Mouse (Mus musculus) granulocyte monocyte progenitor cell, adult 5-6 weeks (primary cell): ENCODE results near the gene Fam83f. TPM values are rescaled to one million over a fixed set of nuclear protein-coding genes. Genes with fewer than 3 reads are reported as not detected.

Source experiments
- ATAC-seq: replicated peaks from 2 replicates; pipeline ENCODE4 v1.8.0; 2016; ENCODE audit warnings: mild to moderate bottlenecking, moderate TSS enrichment, inconsistent platforms; ENCODE audit not compliant: poor library complexity, severe bottlenecking
- total RNA-seq, 2 experiments: library from RNA; stranded (forward) in 1 of 2; stranded (reverse) in 1 of 2; fragments of 200-712, 200-1000 nt in 1 of 2; fragments of >200 nt in 1 of 2; fragmentation: Nextera tagmentation in 1 of 2; gene quantifications; 2 replicates each; pipeline ENCODE4 v1.2.3; 2014 to 2017

Gene Fam83f
- total RNA-seq, 2 experiments from 2014 or later = 1.0 TPM; not detected in 1

DNA sequence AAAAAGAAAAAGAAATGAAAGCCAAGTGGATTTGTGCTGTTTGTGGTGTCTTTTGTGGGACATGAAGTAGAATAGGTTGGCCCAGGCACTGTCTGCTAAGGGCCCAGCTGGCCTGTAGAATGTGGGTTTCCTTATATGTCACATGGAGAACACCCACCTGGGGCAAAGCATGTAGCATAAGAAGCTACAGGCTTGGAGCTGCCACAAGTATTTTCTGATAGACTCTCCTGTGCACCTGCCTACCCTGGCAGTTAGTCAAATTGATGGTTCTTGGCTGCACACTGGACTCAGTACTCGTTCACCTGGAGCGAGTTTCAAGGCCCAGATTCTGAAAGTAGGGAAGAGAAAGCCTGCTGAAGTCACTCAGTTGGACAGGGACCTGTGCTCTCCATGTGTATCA lies 31.8 kb downstream of the Fam83f start:
- no peak for ATAC-seq

DNA sequence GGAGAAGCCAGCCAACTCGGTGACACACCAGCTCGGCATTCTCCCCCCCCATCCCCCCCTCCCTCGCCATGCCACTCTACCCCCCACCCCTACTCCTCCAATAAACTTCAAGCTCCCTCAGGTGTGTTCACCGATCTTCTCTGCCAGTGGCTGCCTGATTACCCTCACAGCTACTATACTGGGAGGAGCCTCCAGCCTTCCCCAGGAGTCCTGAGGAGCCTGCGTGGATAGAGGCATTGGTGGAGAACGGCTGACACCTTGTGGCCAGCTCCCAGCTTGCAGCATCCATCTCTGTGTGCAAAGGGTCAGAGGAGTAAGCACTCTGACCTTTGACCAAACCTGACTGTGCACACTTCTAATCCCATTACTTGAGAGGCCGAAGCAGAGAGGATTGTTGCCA lies 32.6 kb downstream of the Fam83f start:
- ATAC-seq = peak; percentile 86

DNA sequence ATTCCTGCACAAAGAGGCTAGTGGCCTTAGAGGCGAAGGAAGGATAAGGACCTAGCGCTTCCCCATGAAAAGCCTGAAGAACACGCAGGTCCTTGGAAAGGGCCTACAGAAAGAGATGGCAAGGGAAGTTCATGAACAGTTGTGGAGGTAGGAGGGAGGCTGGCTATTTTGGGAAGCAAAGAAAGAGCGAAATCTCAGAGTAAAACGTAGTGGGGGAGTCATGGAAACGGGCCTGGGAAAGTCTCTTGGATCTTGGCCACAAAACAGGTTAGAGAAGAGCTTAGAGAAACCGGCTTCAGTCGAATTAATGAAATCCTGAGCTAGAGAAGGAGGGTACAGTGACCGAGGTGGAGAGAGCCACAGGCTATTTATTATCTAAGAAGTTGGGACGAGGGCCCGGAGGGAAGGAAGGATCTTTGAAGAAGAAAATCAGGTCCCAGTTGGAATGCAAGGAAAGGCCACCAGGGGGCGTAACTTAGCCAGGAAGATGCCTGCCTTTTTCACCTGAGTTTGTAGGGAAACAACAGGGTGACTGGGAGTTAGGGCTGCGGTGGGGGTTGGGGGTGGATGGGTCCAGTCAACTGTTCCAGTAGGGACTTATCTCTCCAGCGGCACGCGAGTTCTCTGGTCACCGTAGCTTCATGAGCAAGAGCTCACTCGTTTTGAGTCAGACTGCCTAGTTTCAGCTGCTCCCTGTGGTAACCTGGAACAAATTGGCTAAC lies 34.3 kb downstream of the Fam83f start:
- no peak for ATAC-seq

DNA sequence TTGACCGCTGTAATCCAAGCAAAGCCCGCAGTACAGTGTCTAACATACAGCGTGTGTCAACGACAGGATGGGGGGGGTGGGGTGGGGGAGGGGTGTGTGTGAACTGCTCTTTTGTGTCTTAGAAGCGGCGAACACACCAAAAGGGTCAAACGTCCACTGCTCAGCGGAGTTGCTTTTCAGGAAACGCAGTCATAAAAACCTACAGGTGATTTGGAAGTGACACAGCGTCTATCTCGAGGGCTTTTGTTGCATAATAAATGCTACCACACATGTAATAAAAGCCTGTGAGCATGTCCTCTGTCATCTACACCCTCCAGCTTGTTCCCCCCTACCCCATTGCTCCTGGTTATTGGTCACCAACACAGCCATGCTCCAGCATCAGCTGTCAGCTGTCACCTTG lies 34.9 kb downstream of the Fam83f start:
- no peak for ATAC-seq

DNA sequence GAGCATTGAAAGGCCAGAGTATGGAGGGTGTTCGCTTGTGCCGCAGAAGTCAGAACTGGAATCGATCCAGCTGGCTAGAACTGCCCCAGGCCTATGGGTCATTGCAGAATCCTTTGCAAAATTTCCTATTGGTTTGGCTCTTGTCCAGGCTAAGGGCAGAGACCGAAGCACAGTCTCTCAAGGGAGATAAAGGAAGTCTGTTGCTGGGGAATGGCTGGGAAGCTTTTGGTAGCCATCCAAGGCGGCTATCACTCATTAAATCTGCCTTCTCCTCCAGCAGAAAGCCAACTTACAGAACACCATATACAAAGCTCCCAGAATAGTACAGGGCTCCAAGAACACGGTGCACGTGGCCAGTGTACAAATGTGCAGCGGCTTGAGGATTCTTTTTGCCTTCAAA lies 35.4 kb downstream of the Fam83f start:
- ATAC-seq = 0 out of 2 replicates have a peak, but pooled peaks have one; percentile 5

DNA sequence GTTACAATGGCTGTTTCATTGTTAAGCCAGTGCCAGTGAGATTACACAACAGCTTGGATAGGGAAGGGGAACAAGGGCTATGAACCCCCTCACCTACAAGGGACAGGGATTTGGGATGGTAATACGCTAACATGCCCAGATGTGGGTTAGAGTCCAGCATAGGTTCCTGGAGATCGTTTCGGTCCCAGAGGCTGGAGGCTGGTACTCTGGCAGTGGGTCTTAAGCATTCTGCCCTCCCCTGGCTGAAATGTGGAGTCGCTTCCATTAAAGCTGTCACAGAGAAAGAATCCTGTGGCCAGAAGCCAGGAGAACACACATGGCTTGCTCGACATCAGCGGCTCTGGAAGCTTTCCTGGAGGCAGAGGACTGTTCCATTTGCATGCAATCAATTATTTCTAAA lies 37.9 kb downstream of the Fam83f start:
- ATAC-seq = no peak

DNA sequence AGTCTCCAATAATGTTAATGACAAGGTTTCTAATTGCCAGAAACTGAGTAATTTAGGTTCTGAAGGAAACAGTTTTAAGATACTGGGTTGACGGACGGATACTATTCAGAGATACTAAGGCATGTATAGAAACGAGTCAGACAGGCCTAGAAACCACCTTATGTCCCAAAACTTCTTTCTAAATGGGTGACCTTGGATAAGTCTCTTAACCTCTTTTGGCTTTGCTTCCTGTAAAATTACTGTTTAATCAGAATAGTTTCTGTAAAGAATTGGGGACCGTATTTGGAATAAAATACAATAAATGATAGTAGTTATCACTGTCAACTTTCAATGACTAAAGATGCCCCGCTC lies 38.6 kb downstream of the Fam83f start:
- ATAC-seq = no peak

DNA sequence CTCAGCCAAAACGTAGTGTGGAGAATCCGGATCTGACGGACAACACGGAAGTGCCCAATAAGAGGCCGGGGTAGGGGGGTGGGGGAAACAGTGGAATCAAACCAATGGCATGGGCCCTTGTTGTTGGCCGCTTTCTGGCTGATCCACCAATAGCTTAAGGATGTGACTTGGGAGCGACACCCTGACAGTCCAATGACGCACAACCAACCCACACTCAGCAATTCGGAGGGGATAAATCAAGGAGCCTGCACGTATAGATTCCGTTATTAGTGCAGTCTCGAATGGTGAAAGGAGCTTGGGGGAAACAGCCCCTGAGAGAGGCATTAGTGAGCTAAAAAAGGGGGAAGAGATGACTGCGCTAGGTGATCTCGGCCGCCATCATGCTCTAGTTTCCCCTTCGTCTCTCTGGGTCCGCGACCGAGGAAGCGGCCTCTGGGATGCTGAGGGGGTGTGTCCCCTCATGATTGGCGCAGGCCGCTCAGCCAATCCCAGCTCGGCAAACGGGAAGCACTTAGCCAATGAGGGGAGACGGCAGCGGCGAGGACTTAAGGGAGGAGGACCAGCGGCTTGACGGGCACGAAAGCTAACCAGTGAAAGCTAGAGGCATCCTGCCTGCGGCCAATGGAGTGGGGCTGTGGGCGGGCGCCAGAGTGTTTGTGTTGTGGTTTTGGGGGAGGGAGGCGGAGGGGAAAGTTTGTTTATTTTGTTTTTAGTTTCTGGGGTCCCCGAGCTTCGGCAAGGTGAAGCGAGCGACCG lies 39.1 kb downstream of the Fam83f start, which contains the start of gene Tnrc6b:
Gene Tnrc6b, plus strand, starts transcription at position 706 of the 756 bp plus-strand sequence.
- ATAC-seq = peak; percentile 83

DNA sequence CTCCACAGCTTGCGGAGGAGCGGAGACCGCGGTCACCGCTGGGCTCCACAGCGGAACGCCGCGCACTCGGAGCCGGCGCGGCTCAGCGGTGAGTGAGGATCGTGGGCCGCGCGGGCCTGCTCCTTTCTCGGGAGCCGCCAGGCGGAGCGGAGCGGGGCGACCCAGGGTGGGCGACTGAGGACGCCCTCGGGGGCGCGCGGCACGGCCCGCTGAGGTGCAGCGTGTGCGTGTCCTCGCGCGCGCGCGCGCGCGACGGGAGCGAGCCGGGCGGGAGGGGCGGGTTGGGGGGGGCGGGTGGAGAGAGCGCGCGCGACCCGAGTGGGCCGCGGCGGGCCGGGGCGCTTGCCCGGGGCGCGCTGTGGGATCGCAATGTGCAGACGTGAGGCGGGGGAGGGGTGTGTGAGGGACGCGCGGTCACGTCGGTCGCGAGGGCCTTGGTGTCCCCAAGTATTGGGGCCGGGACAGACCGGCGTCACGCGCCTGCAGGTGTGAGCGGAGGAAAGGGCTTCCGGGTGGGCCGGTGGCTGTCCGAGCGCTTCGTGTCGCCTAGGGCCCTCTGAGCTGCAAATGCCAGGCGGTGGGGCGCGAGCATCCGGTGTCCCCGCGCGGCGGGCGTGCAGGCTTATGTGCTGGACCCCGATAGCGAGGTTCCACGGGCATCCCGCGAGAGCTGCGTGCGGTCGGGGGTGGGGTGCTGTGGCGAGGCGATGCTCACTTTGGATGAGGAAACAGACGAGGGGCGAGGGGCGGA lies 39.9 kb downstream of the Fam83f start:
- ATAC-seq = peak; percentile 49

DNA sequence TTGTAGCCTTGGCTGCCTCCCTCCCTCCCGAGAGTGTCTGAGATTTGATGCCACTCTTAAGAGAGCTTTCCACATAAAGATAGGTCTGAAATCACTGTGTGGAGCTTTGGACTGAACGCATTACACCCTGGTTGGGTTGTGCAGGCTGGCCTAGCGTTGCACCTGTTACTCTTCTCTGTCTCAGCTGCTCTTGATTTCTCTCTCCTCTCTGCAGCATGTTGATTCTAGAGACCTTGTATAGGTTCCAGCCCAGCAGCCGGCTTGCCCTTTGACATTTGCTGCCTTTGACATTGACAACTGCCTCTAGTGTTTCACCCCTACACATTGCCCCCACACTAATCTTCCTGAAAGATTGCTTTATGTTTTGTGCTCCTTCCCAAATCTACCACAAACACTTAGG lies 42.7 kb downstream of the Fam83f start:
- no peak for ATAC-seq

DNA sequence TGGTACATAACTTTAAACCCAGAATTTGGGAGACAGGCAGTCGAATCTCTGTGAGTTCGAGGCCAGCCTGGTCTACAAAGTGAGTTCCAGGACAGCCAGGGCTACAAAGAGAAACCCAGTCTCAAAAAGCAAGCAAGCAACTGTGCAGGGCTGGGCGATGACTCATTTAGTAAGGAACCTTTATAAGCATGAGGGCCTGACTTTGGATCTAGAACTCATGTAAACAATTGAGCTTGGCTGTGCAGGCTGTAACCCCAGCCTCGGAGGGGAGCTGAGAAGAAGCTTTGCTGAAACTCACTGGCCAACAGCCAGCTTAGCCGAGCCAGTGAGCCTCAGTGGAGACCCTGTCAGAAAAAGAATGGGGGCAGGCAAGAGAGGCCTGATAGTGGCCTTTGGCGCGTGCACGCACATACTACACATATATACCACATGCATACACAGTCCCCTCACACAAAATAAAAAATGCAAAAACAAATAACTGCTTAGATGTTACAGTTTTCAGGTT lies 45.0 kb downstream of the Fam83f start:
- ATAC-seq = no peak

DNA sequence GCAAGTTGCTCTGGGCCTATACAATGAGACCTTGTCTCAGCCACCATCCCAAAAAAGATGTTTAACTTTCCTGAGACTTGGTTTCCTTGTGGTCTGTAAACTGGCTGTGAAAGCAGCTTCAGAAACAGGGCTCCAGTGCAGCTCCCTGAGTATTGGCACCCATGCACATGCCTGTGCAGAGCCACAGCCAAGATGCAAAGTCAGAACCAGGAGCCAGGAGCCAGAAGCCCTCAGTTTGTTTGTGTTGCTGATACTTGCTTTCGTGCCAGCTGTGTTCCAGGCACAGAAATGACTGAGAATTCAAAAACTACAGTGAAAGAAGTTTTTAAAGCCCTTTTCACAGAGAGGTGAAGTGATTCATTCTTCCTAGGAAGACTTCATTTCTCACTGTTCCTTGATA lies 45.8 kb downstream of the Fam83f start:
- no peak for ATAC-seq

DNA sequence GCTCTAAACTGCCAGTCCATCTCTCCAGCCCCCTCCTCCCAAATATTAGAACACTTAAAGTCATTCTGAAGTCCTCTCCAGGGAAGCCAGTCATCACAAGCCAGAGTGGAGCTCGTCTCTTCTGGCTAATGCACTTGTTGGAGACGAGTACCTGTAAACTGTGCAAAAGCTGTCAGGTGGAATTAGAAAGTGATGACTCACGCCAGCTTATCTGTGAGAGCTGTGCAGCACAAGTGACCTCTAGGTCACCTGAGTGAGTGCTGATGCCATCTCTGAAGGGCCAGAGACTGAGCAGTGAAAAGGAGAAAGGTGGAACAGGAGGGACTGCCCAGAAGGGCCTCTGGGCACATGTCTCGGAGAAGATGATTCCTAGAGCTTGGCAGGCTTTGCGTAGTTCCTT lies 48.6 kb downstream of the Fam83f start:
- ATAC-seq = no peak

DNA sequence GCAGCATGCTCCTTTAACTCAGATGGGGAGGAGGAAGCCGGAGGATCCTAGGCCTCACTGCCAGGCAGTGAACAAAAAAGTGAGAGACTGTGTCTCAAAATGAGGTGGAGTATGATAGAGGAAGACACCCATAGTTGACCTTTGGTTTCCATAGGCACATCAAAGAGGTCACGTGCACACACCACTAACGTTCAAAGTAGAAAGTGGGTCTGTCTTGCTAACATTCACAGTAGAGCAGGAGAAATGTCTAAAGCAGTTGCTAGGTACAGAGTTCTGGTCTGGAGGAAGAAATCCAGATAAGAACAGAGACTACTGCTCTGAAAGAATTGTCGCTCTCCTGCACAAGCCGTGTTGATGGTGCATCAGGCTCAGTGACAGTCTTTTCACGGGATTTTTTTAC lies 50.2 kb downstream of the Fam83f start:
- no peak for ATAC-seq

DNA sequence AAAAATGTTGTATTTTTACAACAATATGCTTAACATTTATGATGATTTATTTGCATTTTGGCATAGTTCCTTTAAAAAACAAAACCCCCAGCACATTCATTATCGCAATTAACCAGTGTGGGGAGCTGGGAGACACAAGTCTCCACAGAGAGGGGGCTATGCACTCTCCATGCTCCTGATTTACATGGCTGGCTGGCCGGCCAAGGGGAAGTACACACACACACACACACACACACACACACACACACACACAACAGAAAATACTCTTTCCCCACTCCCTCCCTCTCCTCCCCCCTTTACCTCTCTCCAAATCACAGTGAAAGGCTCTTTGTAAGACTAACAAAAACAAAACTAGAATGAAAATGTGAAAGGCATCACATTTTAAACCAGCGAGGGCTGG lies 50.7 kb downstream of the Fam83f start:
- ATAC-seq = no peak

DNA sequence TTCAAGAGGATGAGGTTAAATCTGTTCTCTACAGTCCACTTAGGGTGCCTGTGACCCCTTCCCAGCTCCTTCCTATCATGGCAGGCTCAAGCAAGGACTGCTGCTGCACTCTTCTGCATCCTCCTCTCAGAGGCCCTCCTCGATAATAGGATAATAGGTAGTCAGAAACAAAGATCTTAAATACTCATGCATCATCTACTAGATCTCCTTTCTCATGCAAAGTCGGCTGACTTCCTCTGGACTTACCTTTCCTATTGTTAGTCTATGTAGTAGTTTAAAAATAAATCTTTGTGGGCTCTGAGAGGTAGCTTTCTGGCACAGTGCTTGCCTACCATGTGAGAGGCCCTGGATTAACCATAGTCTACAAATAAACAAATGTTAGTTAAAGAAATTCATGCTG lies 57.8 kb downstream of the Fam83f start:
- no peak for ATAC-seq

DNA sequence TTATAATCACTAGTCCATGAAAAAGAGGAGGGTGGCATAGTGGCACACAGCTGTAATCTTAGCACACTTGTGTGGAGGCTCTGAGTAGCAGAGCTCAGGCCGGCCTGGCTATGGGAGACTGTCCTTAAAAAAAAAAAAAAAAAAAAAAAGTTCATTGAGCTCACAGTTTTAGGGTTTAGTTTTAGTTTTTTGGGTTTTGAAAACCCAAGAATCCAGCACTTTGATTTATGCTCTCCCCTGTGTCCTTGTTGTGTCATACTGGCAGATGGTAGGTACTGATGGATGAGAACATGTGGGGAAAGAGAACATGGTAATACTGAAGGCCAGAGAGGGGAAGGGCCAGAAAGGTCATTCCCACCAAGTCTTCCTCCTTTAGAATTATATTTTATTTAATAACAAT lies 59.4 kb downstream of the Fam83f start:
- no peak for ATAC-seq

DNA sequence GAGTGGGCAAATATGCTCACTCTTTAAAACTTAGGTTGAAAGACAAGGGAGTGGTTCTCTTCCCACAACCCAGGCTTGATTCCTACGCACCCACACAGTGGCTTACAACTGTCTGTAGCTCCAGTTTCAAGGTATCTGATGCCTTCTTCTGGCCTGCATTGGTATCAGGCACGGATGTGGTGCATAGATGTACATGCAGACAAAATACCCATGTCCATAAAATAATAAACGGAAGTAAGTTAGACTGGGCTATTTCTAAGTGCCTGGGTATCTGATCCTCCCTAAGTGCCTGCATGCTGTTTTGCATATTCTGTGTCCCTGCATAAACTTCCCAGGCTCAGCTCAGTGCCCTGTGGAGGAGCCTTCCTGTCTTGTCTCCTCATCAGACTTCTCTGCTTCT lies 59.9 kb downstream of the Fam83f start:
- no peak for ATAC-seq

DNA sequence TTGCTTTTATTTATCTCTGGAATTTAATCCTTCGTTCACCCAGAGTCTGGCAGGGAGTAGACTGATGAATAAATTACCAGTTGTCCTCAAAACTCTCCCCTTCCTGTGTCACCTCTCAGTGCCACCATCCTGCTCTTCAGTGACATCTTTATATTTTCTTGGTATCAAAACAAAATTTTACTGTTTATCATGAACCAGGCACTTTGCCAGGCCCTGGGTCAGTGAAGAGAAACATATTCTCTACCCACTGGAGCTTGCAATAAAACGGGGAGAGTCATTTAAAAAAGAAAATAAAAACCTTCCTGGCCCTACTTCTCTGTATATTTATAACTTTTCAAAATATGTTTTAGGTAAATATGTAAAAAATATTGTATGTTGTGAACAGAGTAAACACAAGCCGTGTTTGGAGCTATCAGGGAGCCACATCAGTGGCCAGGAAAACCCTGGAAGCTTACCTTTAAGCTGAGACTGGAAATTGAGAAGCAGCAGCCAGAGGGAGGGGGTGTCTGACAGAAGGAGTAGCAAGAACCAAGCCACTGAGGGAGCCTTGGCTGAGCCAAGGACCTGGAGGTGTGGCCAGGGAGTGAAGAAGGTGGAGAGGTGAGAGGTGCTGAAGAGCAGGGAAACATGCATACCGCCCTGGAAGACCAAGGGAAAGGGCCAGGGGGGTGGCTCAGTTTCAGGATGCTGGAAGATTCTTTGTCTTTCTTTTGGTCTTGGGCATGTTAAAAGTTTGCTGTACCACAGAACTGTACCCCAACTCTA lies 60.8 kb downstream of the Fam83f start:
- no peak for ATAC-seq

DNA sequence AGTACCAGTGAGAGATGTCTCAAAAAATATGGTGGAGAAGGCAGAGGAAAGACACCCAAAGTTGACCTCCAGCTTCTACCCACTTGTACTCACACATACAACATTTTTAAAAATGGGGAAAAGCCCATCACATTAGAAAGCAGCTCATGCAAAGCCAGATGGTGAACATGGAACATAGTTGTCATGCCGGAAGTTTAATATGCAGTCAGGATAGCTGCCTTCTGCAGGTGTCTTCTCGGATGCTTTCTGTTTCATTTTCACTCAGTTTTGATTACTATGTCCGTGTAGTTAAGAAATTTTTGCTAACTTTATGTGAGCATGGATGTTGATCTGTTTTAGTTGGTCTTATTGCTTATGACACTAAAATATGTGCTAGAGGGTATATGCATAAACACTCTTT lies 63.7 kb downstream of the Fam83f start:
- no peak for ATAC-seq
